Comparison of ENCODE assay signal across 9 mouse cellular contexts in the genomic region with DNA sequence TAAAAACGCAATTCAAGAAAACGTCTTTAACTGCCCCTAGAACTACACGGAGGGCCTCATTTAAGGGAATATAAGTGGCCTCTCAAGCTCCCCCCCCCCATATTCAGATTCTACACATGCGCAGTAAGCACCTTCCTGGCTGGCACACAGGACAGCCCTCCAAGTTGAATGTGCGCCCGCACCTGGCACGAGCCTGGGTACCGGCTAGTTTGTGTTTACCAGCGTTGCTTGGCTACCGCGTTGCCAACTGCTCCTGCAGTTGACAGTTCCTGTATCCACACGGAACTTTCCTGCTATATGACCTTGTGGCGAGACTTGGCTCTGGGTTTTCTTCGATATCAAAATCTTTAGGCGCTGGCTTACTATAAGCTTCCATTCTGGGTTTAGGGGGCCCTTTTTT. TPM values are rescaled to one million over a fixed set of nuclear protein-coding genes. Genes with fewer than 3 reads are reported as not detected.
A peak's percentile ranks its signal among the peaks of the same experiment; 100 is the strongest.
DNase-seq lines count a peak whose midpoint lies in the region.
"Had no signal": no experiment of that assay in that cellular context is flagged by ENCODE, and none has a peak within 500 bp of the region (broad histone marks: within the 10 kb centered on the region; RNA-seq: fewer than 3 reads in every experiment).

No protein-coding gene starts in this region.

- peak; percentile 9 to 48 for DNase-seq in left cerebral cortex, postnatal 10 days (ENCODE audit: extremely low spot score in 1 of 2, low spot score in 2 of 2)
- no peak for DNase-seq in left cerebral cortex, adult 8-10 months (ENCODE audit: low spot score in 2 of 2)
- DNase-seq in cerebellum, postnatal 10 days, result peak; percentile 93 to 95
- DNase-seq in heart, adult 8-10 months (ENCODE audit: low spot score), result peak; percentile 76
- DNase-seq in layer of hippocampus, postnatal 36 days, result peak; percentile 42 to 57
- DNase-seq in ovary, postnatal 14 days (ENCODE audit: low spot score), result no peak
- DNase-seq in spleen, adult 18-20 months, result no peak
- DNase-seq: lung, postnatal 14 days; thymus, postnatal 25 days had no signal

- intact Hi-C loops in left cerebral cortex, postnatal 10 days (cut with DNase I), result no loop called here

RNA-seq across cellular contexts. Expression of gene 4933409G03Rik, which starts 13.9 kb away (rescaled TPM):
- not detected for total RNA-seq in left cerebral cortex, postnatal 10 days (2021)
- not detected for total RNA-seq in left cerebral cortex, adult 8-10 months (2022)
- total RNA-seq in heart, adult 8-10 months (2022), result not detected
- not detected for total RNA-seq in layer of hippocampus, postnatal 36 days (2021)

Comparison
In these comparisons a context has a peak if more than half of its experiments do, and no peak if none do; other contexts are left out.
1. DNase-seq: peak in left cerebral cortex, postnatal 10 days (2 of 2), cerebellum, postnatal 10 days (2 of 2), heart, adult 8-10 months (single experiment) and layer of hippocampus, postnatal 36 days (2 of 2); none in left cerebral cortex, adult 8-10 months (0 of 2), ovary, postnatal 14 days (single experiment) and spleen, adult 18-20 months (0 of 2).